Mouse (Mus musculus) ovary, postnatal 10 days (tissue): ENCODE measurements around the gene Ube4b.
A peak's percentile ranks its signal among the peaks of the same experiment; 100 is the strongest.
"Not testable (repeated sequence)": the region's sequence is repeated elsewhere in the genome, so short reads cannot be mapped to it uniquely, and the experiment has no call there.

Source experiments
- DNase-seq: peaks from one replicate; pipeline ENCODE4 v3.0.0; 2022; ENCODE audit warnings: low spot score

The Ube4b gene

GRCm38 (mm10) chr4:149426325-149427199 is at the start of gene Ube4b:
Gene Ube4b, minus strand, starts transcription at chr4:149426749.
- peak; percentile 87 for DNase-seq

GRCm38 (mm10) chr4:149475096-149475495 is 48.5 kb upstream of the Ube4b start:
- no peak for DNase-seq

GRCm38 (mm10) chr4:149469557-149469956 is 43.0 kb upstream of the Ube4b start:
- DNase-seq: no peak

GRCm38 (mm10) chr4:149463435-149463950 is 36.9 kb upstream of the Ube4b start:
- no peak for DNase-seq

- DNase-seq: no peak
These were observed 35.9 kb upstream of the Ube4b start for GRCm38 (mm10) chr4:149462305-149462971.

- DNase-seq: no peak
These were observed 35.2 kb upstream of the Ube4b start for GRCm38 (mm10) chr4:149461579-149462304.

- not testable (repeated sequence) for DNase-seq
These were observed 33.9 kb upstream of the Ube4b start for GRCm38 (mm10) chr4:149460475-149460874.

- DNase-seq: no peak
These were observed 32.9 kb upstream of the Ube4b start for GRCm38 (mm10) chr4:149459425-149459824.

- no peak for DNase-seq
These were observed 32.0 kb upstream of the Ube4b start for GRCm38 (mm10) chr4:149458526-149458925.

- no peak for DNase-seq
These were observed 31.4 kb upstream of the Ube4b start for GRCm38 (mm10) chr4:149457831-149458430.

GRCm38 (mm10) chr4:149457163-149457562 is 30.6 kb upstream of the Ube4b start:
- DNase-seq: not testable (repeated sequence)

- no peak for DNase-seq
These were observed 28.3 kb upstream of the Ube4b start, which contains the start of gene Rbp7 for GRCm38 (mm10) chr4:149454879-149455278. Gene Rbp7, minus strand, starts transcription at chr4:149454978.

GRCm38 (mm10) chr4:149454263-149454662 is 27.7 kb upstream of the Ube4b start:
- no peak for DNase-seq

- no peak for DNase-seq
These were observed 27.1 kb upstream of the Ube4b start for GRCm38 (mm10) chr4:149453656-149454055.

- DNase-seq: no peak
These were observed 24.1 kb upstream of the Ube4b start for GRCm38 (mm10) chr4:149450636-149451035.

- DNase-seq: no peak
These were observed 19.8 kb upstream of the Ube4b start for GRCm38 (mm10) chr4:149446309-149446708.

- DNase-seq: no peak
These were observed 19.3 kb upstream of the Ube4b start for GRCm38 (mm10) chr4:149445868-149446267.

- DNase-seq: peak; percentile 72
These were observed 18.6 kb upstream of the Ube4b start for GRCm38 (mm10) chr4:149444964-149445701.

GRCm38 (mm10) chr4:149444465-149444864 is 17.9 kb upstream of the Ube4b start:
- DNase-seq: no peak

- no peak for DNase-seq
These were observed 15.9 kb upstream of the Ube4b start for GRCm38 (mm10) chr4:149442436-149442835.

- no peak for DNase-seq
These were observed 14.0 kb upstream of the Ube4b start for GRCm38 (mm10) chr4:149440576-149440975.
